Mouse (Mus musculus) kidney, adult 9 months (tissue): ENCODE measurements around the gene Esr2.

Experiments
- DNase-seq: peaks from one replicate; pipeline ENCODE4 v3.0.0; 2022

Gene Esr2

DNA sequence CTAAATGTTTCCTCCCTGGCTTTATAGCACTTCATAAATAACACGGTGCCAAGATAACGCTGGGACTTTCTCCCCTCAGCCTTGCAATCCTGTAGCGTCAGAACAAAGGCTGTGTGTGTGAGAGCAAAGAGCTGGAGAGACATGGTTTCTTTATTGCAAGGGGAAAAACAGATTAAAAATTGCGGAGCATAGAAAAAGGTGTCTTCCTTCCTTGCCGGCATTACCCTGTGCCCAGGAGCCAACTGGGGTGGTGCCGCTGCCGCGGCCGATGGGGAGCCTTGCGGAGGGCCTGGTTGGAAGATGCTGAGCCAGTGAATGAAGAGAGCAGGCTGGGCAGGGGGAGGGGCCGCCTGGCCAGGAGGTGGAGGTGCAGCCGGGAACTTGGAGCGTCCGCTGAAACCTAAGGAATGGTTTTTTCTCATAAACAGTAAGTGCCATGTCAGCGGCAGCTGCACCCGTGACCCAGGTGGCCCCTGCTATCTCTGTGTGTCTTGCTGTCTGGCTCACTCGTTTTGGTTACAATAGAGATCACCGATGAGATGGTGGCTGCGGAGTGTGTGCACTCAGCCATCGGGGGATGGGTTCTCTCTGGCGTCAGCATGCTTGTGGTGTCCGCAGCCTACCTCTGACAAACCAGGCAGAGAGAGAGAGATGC is 95.4 kb downstream of the Esr2 start:
- DNase-seq, result no peak

DNA sequence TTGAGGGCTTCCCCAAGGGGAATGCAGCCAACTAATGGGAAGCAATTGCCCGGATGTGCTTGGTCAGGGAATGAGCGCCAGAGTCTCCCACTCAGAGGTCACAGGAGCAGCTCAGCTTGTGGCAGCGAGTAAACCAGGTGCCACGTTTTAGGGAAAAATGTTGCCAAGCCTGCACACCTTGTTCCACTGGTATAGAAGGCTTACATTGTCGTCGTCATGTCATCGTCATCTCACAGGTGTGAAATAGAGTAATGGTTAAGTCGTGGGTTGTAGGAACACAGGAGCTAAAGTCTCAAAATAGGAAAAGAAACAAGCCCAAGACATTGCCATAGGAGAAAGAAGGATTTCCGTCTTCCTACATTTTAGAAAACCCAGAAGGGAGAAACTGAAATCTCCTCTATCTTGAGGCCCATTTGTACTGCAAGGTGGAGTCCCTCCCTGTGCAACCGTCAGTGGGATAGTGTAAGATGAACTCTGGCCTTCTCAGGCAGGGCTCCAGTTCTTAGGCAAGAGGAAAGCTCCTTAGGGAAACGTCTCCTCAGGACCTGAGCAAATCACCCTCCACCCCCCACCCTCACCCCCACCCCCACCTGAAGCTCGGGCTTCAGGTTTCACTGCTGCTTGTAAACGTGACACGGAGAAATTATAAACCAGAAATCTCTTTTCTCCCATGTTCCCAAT is 96.0 kb downstream of the Esr2 start:
- DNase-seq, result no peak

DNA sequence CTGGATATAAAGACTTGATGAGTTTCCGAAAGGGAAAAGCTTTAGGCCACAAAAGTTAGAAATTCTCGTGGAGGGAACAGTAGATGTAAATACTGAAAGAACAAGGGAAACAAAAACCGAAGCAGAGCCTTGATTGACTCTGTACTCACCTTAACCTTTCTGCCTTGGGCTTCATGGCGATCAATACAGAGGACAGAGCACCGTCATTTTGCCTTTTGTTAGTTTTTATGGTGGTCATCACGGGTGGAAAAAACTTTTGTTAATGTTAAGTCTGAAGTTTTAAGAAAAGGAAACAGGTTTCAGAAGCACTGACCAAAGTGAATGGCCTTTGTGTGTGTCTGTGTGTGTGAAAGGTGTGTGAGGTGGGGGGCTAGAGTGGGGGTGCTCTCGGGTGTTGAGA is 103.1 kb downstream of the Esr2 start:
- no peak for DNase-seq

DNA sequence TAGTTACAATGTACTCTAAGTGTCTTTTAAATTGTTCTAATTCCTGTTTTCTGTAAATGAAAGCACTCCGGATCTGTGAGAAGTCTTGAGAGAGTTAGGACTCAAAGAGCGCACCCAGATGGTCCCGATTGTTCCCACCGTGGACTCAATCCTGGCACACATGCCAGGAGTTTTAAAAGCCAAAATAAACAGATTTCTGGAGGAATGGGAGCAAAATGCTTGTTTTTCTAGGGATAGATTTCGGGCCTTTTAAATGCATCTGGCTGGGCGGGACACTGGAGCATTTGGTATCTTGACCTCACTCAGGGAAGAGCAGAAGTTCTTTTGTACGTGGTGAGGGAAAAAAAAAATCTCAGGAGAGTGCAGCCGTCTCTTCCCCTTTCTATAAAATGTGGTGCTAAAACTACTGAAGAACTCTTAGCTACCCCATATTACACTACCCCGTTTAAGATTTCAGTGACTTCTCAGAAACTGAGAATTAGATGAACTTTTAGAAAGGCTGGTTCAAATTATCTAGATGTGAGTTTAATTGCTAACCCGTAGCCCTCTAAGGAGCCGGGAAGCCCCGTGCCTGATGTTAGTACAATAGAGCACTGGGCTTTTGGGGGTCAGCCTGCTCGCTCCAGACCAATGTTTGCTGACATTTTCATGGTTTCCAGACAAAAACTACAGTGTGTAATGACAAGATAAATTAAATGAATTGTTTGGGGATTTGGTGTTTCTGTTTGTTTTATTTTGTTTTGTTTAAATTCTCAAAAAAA is 103.8 kb downstream of the Esr2 start:
- no peak for DNase-seq

DNA sequence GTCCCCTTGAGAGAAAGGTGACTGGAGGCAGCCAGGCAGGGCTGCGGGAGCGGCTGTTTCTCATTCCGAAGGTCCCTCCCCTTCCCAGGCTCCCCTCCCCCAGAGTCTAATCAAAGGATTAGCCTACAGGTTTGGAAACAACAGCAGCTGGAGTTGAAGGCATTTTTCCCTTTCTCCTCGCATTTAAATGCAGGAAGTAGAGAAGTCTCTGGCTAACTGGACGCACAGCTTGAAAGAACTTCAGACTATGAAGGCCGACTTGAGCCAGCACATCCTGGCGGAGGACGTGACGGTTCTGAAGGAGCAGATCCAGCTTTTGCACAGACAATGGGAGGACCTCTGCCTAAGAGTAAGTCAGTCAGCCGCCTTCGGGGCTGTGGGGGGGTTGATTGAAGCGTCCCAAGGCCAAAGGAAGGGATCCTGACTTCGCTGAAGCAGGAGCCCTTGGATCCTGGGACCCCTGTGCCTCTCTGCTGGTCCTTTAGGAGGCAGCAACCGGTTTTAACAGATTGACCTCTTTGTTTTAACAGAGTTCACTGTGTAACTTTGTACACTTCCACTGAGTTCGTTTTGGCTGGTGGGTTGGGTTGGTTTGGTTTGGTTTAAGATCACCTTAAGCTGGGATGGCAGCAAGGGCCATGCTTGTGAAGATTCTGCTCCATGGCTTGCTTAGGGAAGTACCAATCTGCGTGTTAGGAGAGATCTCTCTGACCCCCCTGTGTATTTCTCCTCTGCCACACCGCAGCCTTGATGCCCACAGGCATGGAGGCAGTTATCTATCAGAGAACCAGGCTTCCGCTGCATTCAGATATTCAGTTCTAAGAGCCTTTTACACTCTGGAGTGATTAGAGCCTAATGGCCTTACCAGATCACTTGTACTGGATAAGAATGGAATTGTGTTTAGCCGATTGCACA is 104.9 kb downstream of the Esr2 start:
- peak; percentile 19 for DNase-seq
